Mouse (Mus musculus) erythroblast, embryonic 14.5 days (primary cell): ENCODE data around the gene Ryr2.

ENCODE experiments used
- GATA1 ChIP-seq: IDR thresholded peaks from 2 replicates; pipeline ENCODE4 v1.6.1; 2012; ENCODE audit warnings: low read length, inconsistent platforms, mixed read lengths
- TAL1 ChIP-seq: IDR thresholded peaks from 3 replicates; pipeline ENCODE4 v1.6.1; 2012; ENCODE audit warnings: low read length, inconsistent platforms, mixed read lengths

DNA sequence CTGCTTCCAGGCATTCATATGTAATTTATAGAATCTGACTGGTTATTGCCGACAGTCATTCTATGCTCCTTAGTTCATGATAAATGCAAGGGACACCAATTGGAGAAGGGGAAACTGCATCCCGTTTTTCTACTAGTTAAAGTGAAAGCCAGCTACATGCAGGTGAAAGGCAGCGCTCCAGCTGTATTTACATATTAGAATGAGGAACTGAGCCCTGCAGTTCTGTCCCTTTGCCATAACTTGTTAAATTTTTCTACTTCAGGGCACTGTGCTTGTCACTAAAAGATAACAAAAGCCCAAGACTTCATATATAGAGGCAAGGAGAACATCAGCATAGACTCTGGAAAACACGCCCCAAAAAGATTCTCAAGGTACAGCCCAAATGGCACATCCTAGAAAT is 165.0 kb downstream of the Ryr2 start:
- TF ChIP-seq GATA1 (no peak), TAL1 (no peak)
